ENCODE assay signal across 7 mouse cellular contexts in genomic region chr13:60479043-60479861, GRCm38 (mm10).
DNase-seq lines count a peak whose midpoint lies in the region; ATAC-seq lines count a peak whose summit lies in the region.

No protein-coding gene starts in this region.

- 0 out of 2 replicates have a peak overlapping the region, but pooled peaks have one; percentile 2 for H3K9ac ChIP-seq in limb, embryonic 12.5 days (replicated peaks)
- no peak overlapping the region for H3K9ac ChIP-seq in midbrain, embryonic 12.5 days (replicated peaks)

- DNase-seq in adrenal gland, adult 18-20 months (ENCODE audit: low spot score in 2 of 2) = peak; percentile 38 to 47
- DNase-seq in cerebellum, postnatal 10 days = peak; percentile 69 to 79
- peak; percentile 51 to 70 for DNase-seq in frontal cortex, postnatal 36 days (ENCODE audit: low spot score in 2 of 2)
- peak; percentile 81 for DNase-seq in kidney, adult 18-20 months
- DNase-seq in urinary bladder, adult 2 months (ENCODE audit: low spot score) = peak; percentile 38

- peaks cover 18% of the 10 kb centered on the region for H3K4me1 ChIP-seq in limb, embryonic 12.5 days (replicated peaks)
- H3K4me1 ChIP-seq in midbrain, embryonic 12.5 days = peaks cover 26% of the 10 kb centered on the region

- ATAC-seq in limb, embryonic 12.5 days (ENCODE audit: insufficient number of reproducible peaks, insufficient read depth, low FRiP score, low TSS enrichment, low read depth) = 0 out of 2 replicates have a peak, but pooled peaks have one; percentile 16
- ATAC-seq in midbrain, embryonic 12.5 days (ENCODE audit: low FRiP score, low read depth) = peak; percentile 62

- WGBS in limb, embryonic 12.5 days = 5% methylated on average over 18 of the region's 18 CpGs
- WGBS in midbrain, embryonic 12.5 days = 9% methylated on average over 18 of the region's 18 CpGs

- H3K9me3 ChIP-seq in limb, embryonic 12.5 days = no peaks in the 10 kb centered on the region; the same call in 1 of the 2 replicates
- H3K9me3 ChIP-seq in midbrain, embryonic 12.5 days = no peaks in the 10 kb centered on the region

- no peaks in the 10 kb centered on the region for H3K36me3 ChIP-seq in limb, embryonic 12.5 days
- H3K36me3 ChIP-seq in midbrain, embryonic 12.5 days = no peaks in the 10 kb centered on the region

- H3K4me2 ChIP-seq in limb, embryonic 12.5 days = peak overlapping the region; percentile 69
- H3K4me2 ChIP-seq in midbrain, embryonic 12.5 days (replicated peaks) = peak overlapping the region; percentile 53

- H3K4me3 ChIP-seq in limb, embryonic 12.5 days (replicated peaks) = peak overlapping the region; percentile 30
- peak overlapping the region; percentile 24 for H3K4me3 ChIP-seq in midbrain, embryonic 12.5 days

- no peak overlapping the region for H3K27ac ChIP-seq in limb, embryonic 12.5 days
- no peak overlapping the region for H3K27ac ChIP-seq in midbrain, embryonic 12.5 days (replicated peaks)

- 0 out of 2 replicates have a peak, but pooled peaks cover 8% of the 10 kb centered on the region for H3K27me3 ChIP-seq in limb, embryonic 12.5 days
- peaks cover 54% of the 10 kb centered on the region for H3K27me3 ChIP-seq in midbrain, embryonic 12.5 days
